In genomic region chr10:59907695-59908299, GRCm38 (mm10) we compare ENCODE assay signal across 9 mouse cellular contexts. TPM values are rescaled to one million over a fixed set of nuclear protein-coding genes. Genes with fewer than 3 reads are reported as not detected.
DNase-seq lines count a peak whose midpoint lies in the region; ATAC-seq and TF ChIP-seq lines count a peak whose summit lies in the region.
"Had no signal": no experiment of that assay in that cellular context is flagged by ENCODE, and none has a peak within 500 bp of the region (broad histone marks: within the 10 kb centered on the region; RNA-seq: fewer than 3 reads in every experiment).

No protein-coding gene starts in this region.

- no peaks in the 10 kb centered on the region for H3K36me3 ChIP-seq in intestine, postnatal 0 days (ENCODE audit: control insufficient read depth, insufficient read depth)
- H3K36me3 ChIP-seq: neural tube, embryonic 12.5 days had no signal

- no peak for TF ChIP-seq POLR2A in embryonic fibroblast, embryonic 13.5 days (IDR thresholded peaks at IDR 0.05; ENCODE audit: low read depth, low read length)

- 25% methylated on average over 7 of the region's 7 CpGs for WGBS in intestine, postnatal 0 days

- intact Hi-C loops in gastrocnemius, postnatal 14 days (cut with DNase I; ENCODE audit: low total_unique reads): no loop called here

- no peak overlapping the region for H3K4me3 ChIP-seq in embryonic fibroblast, embryonic 13.5 days (ENCODE audit: insufficient read depth, low read length)
- no peak overlapping the region for H3K4me3 ChIP-seq in intestine, postnatal 0 days (ENCODE audit: low read depth, low read length)
- H3K4me3 ChIP-seq: neural tube, embryonic 12.5 days had no signal

- H3K27me3 ChIP-seq in intestine, postnatal 0 days (replicated peaks; ENCODE audit: control insufficient read depth, insufficient read depth, low read length): no peaks in the 10 kb centered on the region
- H3K27me3 ChIP-seq: neural tube, embryonic 12.5 days had no signal

- H3K9ac ChIP-seq in intestine, postnatal 0 days (ENCODE audit: low read depth, low read length): peak overlapping the region; percentile 17; the same call in 1 of the 2 replicates
- H3K9ac ChIP-seq: neural tube, embryonic 12.5 days had no signal

- no peak for TF ChIP-seq CTCF in embryonic fibroblast, embryonic 13.5 days (IDR thresholded peaks at IDR 0.05; ENCODE audit: borderline replicate concordance, insufficient read depth, low read length)
- TF ChIP-seq CTCF in intestine, postnatal 0 days (IDR thresholded peaks at IDR 0.05; ENCODE audit: low read depth): no peak

- ATAC-seq in frontal cortex, adult (ENCODE audit: low TSS enrichment): peak; percentile 56
- peak; percentile 53 for ATAC-seq in intestine, postnatal 0 days
- peak; percentile 62 for ATAC-seq in megakaryocyte, adult 5-6 weeks (ENCODE audit: poor library complexity, severe bottlenecking)

- H3K4me2 ChIP-seq in intestine, postnatal 0 days (replicated peaks; ENCODE audit: low read depth): no peak overlapping the region
- H3K4me2 ChIP-seq: neural tube, embryonic 12.5 days had no signal

- peak overlapping the region; percentile 98 for H3K27ac ChIP-seq in embryonic fibroblast, embryonic 13.5 days (ENCODE audit: insufficient read depth, low read length)
- H3K27ac ChIP-seq in intestine, postnatal 0 days (ENCODE audit: low read depth, low read length): peak overlapping the region; percentile 62
- H3K27ac ChIP-seq: neural tube, embryonic 12.5 days had no signal

- H3K9me3 ChIP-seq in intestine, postnatal 0 days (ENCODE audit: control insufficient read depth): no peaks in the 10 kb centered on the region
- H3K9me3 ChIP-seq: neural tube, embryonic 12.5 days had no signal

- no peak for DNase-seq in frontal cortex, adult 2 months (ENCODE audit: extremely low spot score in 1 of 2, low spot score in 1 of 2)
- DNase-seq in CD4-positive, CD25-positive, alpha-beta regulatory T cell, adult 2 months (ENCODE audit: low read depth, low spot score): peak; percentile 82
- no peak for DNase-seq in ovary, postnatal 14 days (ENCODE audit: low spot score)
- no peak for DNase-seq in gastrocnemius, postnatal 14 days

- H3K4me1 ChIP-seq in embryonic fibroblast, embryonic 13.5 days (ENCODE audit: control insufficient read depth, insufficient read depth, low read length): peaks cover 14% of the 10 kb centered on the region
- H3K4me1 ChIP-seq in intestine, postnatal 0 days (replicated peaks; ENCODE audit: control insufficient read depth, insufficient read depth, low read length): peaks cover 12% of the 10 kb centered on the region; the same call in 1 of the 2 replicates

RNA-seq across cellular contexts. Expression of gene Dnajb12, which starts 28.4 kb away (rescaled TPM):
- polyA plus RNA-seq in frontal cortex, adult 2 months (2012; rRNA removed): 49.0 and 50.3 TPM in 2 replicates
- 31.5 and 36.2 TPM in 2 replicates for polyA plus RNA-seq in embryonic fibroblast, embryonic 13.5 days (2011; ENCODE audit: insufficient read length, low read depth, missing spikeins)
- polyA plus RNA-seq in intestine, postnatal 0 days (2015; fragmentation: Nextera tagmentation; extraction: Ambion mirVana): 25.6 and 27.4 TPM in 2 replicates
- total RNA-seq in megakaryocyte, adult 5-6 weeks (2015): 21.9 and 26.0 TPM in 2 replicates
- total RNA-seq in megakaryocyte, adult 5-6 weeks (2017): 17.3 and 18.5 TPM in 2 replicates
- total RNA-seq in gastrocnemius, postnatal 14 days (2021): 10 to 100 TPM; 45.5 to 47.5 TPM

RNA-seq across cellular contexts. Expression of gene Ddit4, which starts 43.8 kb away (rescaled TPM):
- 46.3 and 53.3 TPM in 2 replicates for polyA plus RNA-seq in frontal cortex, adult 2 months (2012; rRNA removed)
- polyA plus RNA-seq in embryonic fibroblast, embryonic 13.5 days (2011; ENCODE audit: insufficient read length, low read depth, missing spikeins): 150 and 156 TPM in 2 replicates
- polyA plus RNA-seq in intestine, postnatal 0 days (2015; fragmentation: Nextera tagmentation; extraction: Ambion mirVana): 11.5 and 17.8 TPM in 2 replicates
- 2.2 and 2.4 TPM in 2 replicates for total RNA-seq in megakaryocyte, adult 5-6 weeks (2015)
- total RNA-seq in megakaryocyte, adult 5-6 weeks (2017): 0.94 and 1.2 TPM in 2 replicates
- total RNA-seq in gastrocnemius, postnatal 14 days (2021): 10 to 100 TPM; 15.4 to 70.6 TPM
